Mouse (Mus musculus): ENCODE measurements around the gene Pou4f2.

The Pou4f2 gene

DNA sequence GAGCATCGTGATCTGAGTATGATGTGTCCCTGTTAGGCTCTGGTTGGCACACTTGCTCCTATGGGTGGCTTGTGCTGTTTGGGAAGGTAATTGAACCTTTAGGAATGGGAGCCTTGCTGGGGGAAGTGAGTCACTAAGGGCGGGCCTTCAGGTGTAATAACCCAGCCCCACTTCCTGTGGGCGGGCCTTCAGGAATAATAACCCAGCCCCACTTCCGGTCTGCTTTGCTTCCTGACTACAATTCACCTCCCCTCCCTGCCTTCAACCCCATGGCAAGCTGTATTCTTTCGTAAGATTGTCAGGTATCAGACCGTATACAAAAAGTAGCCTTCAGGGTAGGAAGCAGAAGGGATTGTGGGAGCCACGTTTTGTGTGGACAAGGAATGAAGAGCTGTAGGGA, 45.7 kb downstream of the Pou4f2 start:
- no peak for DNase-seq
